Mouse (Mus musculus) small intestine, adult 2 months (tissue): ENCODE measurements around the gene Cdkn3. TPM values are rescaled to one million over a fixed set of nuclear protein-coding genes. Genes with fewer than 3 reads are reported as not detected.

Experiments
- H3K27ac ChIP-seq: fragments of 200-500 bp; 2 replicates; pipeline ENCODE4 v1.5.1; 2012; ENCODE audit warnings: low read depth, low read length, control low read depth, inconsistent platforms; ENCODE audit not compliant: insufficient read depth
- H3K27me3 ChIP-seq: fragments of 200-500 bp; 2 replicates; pipeline ENCODE4 v1.6.1; 2012; ENCODE audit warnings: mild to moderate bottlenecking, moderate library complexity, low read length, inconsistent platforms; ENCODE audit not compliant: control insufficient read depth, insufficient read depth
- H3K36me3 ChIP-seq: fragments of 200-500 bp; 2 replicates; pipeline ENCODE4 v1.6.1; 2012; ENCODE audit warnings: mild to moderate bottlenecking, low read length, control low read depth, inconsistent platforms; ENCODE audit not compliant: control insufficient read depth, insufficient read depth
- H3K4me1 ChIP-seq: fragments of 200-500 bp; 2 replicates; pipeline ENCODE4 v1.6.1; 2012; ENCODE audit warnings: low read length, inconsistent platforms, mixed read lengths; ENCODE audit not compliant: control insufficient read depth, insufficient read depth, insufficient read length
- H3K4me3 ChIP-seq: fragments of 200-500 bp; 2 replicates; pipeline ENCODE4 v1.5.1; 2012; ENCODE audit warnings: low read depth, mild to moderate bottlenecking, control low read depth, inconsistent platforms, low read length, moderate library complexity
- CTCF ChIP-seq: fragments of 200-500 bp; IDR thresholded peaks from 2 replicates; pipeline ENCODE4 v1.5.1; 2012; ENCODE audit warnings: low read depth, mild to moderate bottlenecking, control low read depth, inconsistent platforms, low read length, moderate library complexity, mixed read lengths; ENCODE audit not compliant: insufficient replicate concordance, insufficient read length; ENCODE audit errors: extremely low read depth
- POLR2A ChIP-seq: fragments of 200-500 bp; IDR thresholded peaks from 2 replicates; pipeline ENCODE4 v1.6.1; 2012; ENCODE audit warnings: low read depth, mild to moderate bottlenecking, control low read depth, inconsistent platforms, low read length, moderate library complexity
- WGBS: fragments of 180-500 bp; shearing (Covaris S2); methylation state at CpG from one replicate; pipeline ENCODE4 v1.1.7; 2018; 5-methylcytosine and 5-hydroxymethylcytosine counted together
- polyA plus RNA-seq: library from polyadenylated mRNA; depleted of rRNA; stranded (reverse); fragments of >200 nt; gene quantifications from 2 replicates; pipeline ENCODE4 v1.2.3, GENCODE M21; 2012; rRNA removed

The Cdkn3 gene
- polyA plus RNA-seq: 0.65 and 3.3 TPM in 2 replicates

DNA sequence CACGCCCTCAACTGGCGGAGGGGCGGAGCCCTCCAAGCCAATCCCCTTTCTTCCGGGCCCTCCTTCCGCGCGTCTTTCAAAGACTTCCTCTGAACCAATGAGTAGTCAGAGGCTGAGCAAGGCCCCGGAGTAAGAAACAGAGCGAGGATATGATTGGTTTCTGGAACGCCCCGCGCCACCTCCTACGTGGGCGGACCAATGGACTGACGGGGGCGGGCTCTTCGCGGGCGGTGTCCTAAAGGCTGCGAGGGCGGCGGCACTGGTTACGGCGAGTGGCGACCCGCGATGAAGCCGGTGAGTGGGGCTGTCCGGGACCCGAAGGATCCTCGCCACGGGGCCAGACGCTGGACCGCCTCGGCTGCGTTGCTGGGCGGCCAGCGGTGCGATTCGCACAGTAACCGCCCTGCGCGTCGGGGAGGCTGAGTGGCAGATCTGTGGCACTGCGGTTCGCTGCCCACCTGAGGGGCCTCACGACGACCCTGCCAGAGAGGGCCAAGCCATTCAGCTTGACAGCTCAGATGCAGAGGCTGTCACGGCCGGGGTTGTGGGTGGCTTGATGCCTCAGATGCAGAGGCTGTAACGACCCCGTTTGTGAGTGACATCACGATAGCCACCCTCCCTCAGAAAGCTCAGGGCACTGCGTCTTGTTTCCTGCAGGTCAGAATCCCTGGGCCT lies at the start of gene Cdkn3:
TSS of gene Cdkn3 (plus strand) at position 187 of the 675 bp plus-strand sequence.
- peak within 1 kb of the TSS; percentile 84 for H3K4me3 ChIP-seq
- peaks cover 2% of the 10 kb centered on the region; the same call in 1 of the 2 replicates for H3K4me1 ChIP-seq
- no peaks in the 10 kb centered on the region; the same call in 1 of the 2 replicates for H3K36me3 ChIP-seq
- no peak within 1 kb of the TSS for H3K27ac ChIP-seq
- H3K27me3 ChIP-seq: no peaks in the 10 kb centered on the region
- under 1% methylated on average over 54 of the region's 54 CpGs for WGBS
- no peak for TF ChIP-seq CTCF
- no peak for TF ChIP-seq POLR2A

DNA sequence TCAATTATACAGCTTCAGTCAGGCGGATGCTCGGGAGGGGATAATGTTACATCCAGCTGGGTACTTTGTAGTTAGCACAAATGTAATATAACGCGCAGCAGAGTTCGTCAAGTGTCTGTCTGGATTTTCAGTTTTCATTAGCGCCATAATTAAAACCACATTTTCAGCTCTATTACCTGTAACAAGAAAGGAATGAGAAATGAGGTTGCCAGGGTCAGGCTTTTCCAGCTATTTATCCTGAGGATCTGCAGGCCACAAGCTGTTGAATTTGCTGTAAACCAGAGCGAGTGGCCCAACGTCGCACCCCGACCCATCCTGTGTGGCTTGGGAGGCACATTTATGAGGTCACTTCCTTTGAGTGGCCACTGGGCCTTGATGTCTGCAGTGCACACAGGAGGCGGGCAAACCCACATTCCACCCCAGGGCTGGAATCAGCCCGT lies 41.8 kb upstream of the Cdkn3 start:
- no peak overlapping the region for H3K4me3 ChIP-seq
- H3K27me3 ChIP-seq: no peaks in the 10 kb centered on the region
- WGBS: 82% methylated on average over 12 of the region's 12 CpGs
- TF ChIP-seq POLR2A (no peak), CTCF (no peak)
- H3K36me3 ChIP-seq: no peaks in the 10 kb centered on the region
- H3K27ac ChIP-seq: no peak overlapping the region
- no peaks in the 10 kb centered on the region for H3K4me1 ChIP-seq

DNA sequence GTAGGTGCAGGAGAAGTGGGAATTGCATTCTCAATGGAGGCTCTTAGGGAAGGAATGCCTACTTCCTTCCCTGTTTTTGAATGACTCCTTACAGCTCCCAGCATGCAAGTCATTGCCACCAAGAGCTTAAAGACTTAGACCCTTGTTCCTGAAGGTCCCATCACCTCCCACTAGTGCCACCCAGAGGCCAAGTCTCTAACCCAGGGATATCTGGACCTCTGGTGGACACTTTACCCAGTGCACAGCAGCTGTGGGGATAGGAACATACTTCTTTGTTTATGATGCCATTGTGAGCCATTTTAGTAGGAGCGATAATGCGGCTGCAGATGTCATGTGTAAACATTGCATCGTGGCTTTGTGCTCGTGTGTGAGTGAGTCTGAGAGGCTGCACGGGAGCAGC lies 38.3 kb upstream of the Cdkn3 start:
- no peaks in the 10 kb centered on the region for H3K36me3 ChIP-seq
- H3K27me3 ChIP-seq: no peaks in the 10 kb centered on the region
- no peak overlapping the region for H3K27ac ChIP-seq
- H3K4me3 ChIP-seq: no peak overlapping the region
- TF ChIP-seq POLR2A (no peak), CTCF (peak; percentile 53; the same call in 1 of the 2 replicates)
- no peaks in the 10 kb centered on the region for H3K4me1 ChIP-seq
- 56% methylated on average over 5 of the region's 5 CpGs for WGBS

DNA sequence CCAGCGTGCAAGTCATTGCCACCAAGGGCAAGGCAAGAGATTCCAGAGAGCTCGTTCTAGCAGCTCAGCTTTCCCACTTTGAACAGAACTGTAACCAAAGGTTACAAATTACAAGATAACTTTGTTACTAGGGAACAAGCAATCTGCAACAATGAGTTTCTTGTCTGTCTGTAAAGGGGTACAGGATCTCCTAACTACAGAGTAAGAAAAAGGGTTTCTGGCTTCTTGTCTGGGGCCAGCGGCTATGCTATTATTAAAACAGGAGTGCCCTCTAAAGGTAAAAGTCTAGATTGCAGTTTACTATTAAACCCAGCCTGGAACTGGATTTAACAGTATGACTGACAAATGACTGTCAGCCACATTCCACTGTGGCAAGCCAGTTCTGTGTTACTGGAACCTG lies 36.5 kb upstream of the Cdkn3 start:
- H3K27me3 ChIP-seq: no peaks in the 10 kb centered on the region
- no peak overlapping the region for H3K4me3 ChIP-seq
- H3K27ac ChIP-seq: no peak overlapping the region
- TF ChIP-seq POLR2A (no peak), CTCF (no peak)
- no peaks in the 10 kb centered on the region for H3K36me3 ChIP-seq
- 33% methylated on average over 3 of the region's 3 CpGs for WGBS
- no peaks in the 10 kb centered on the region for H3K4me1 ChIP-seq

DNA sequence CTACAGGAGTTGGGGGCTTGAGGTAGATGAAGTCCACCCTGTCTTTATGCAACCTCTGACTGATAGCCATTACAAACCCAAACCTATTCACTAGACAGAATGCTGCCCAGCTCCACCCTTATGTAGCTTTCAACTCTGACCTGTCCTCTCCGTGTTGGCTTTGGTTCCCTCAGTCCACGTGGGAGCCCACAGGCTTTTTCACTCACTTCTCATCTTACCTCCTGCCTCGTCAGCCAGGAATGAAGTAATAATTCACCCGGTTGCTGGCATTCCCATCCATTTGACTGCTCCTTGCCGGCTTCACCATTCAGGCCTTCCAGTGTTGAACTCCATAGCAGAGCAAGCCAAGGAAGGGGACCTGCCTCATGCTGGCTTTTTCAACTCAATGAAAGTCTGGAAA lies 35.4 kb upstream of the Cdkn3 start:
- 41% methylated on average over 5 of the region's 5 CpGs for WGBS
- H3K4me3 ChIP-seq: no peak overlapping the region
- H3K27me3 ChIP-seq: no peaks in the 10 kb centered on the region
- no peak overlapping the region for H3K27ac ChIP-seq
- TF ChIP-seq CTCF: no peak
- no peak for TF ChIP-seq POLR2A
- H3K36me3 ChIP-seq: no peaks in the 10 kb centered on the region
- no peaks in the 10 kb centered on the region for H3K4me1 ChIP-seq

DNA sequence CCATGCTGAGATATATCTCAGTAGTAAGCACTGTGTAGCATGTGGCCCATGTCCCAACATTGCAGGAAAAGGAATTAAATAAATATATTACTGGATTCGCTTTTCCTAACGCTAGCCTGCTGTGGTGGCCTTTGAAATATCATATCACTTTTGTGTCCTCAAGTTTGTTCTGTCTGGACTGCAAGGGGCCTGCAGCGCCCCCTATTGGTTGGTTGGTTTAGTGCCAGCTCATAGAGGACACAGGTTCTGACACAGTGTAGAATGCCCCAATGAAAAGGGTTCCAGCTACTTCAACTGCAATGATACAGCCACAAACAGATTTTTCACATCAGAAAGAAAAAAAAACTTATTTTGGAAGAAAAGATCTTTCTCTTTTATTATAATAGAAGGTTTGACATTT lies 34.6 kb upstream of the Cdkn3 start:
- no peak overlapping the region for H3K4me3 ChIP-seq
- no peak for TF ChIP-seq POLR2A
- peak; percentile 44; the same call in 1 of the 2 replicates for TF ChIP-seq CTCF
- no peaks in the 10 kb centered on the region for H3K27me3 ChIP-seq
- no peak overlapping the region for H3K27ac ChIP-seq
- no peaks in the 10 kb centered on the region for H3K36me3 ChIP-seq
- WGBS: 50% methylated on average over 3 of the region's 3 CpGs
- no peaks in the 10 kb centered on the region for H3K4me1 ChIP-seq

DNA sequence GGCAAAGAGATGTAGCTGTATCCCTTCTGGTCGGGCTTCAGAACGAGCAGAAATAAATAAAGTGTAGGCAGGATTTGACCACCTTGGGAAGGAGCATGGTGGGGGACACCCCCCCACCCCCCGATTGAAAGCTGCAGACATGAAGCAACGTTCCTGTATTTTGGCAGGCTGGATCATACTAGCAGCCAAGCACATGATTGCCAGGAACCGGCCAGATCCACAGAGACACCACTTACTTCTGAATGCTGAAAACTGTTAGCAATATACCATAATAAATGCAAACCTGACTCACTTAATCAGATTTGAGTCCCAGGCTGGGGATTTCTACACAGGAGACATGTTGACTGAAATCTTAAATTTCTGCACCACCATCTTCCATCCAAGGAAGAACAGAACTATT lies 26.1 kb upstream of the Cdkn3 start:
- Histone ChIP-seq H3K4me3 (no peak overlapping the region), H3K27me3 (no peaks in the 10 kb centered on the region), H3K36me3 (no peaks in the 10 kb centered on the region), H3K4me1 (no peaks in the 10 kb centered on the region), H3K27ac (no peak overlapping the region)
- 67% methylated on average over 5 of the region's 5 CpGs for WGBS
- TF ChIP-seq CTCF: no peak
- TF ChIP-seq POLR2A: no peak
